Mouse (Mus musculus): ENCODE data around the gene Spem2.

The Spem2 gene

DNA sequence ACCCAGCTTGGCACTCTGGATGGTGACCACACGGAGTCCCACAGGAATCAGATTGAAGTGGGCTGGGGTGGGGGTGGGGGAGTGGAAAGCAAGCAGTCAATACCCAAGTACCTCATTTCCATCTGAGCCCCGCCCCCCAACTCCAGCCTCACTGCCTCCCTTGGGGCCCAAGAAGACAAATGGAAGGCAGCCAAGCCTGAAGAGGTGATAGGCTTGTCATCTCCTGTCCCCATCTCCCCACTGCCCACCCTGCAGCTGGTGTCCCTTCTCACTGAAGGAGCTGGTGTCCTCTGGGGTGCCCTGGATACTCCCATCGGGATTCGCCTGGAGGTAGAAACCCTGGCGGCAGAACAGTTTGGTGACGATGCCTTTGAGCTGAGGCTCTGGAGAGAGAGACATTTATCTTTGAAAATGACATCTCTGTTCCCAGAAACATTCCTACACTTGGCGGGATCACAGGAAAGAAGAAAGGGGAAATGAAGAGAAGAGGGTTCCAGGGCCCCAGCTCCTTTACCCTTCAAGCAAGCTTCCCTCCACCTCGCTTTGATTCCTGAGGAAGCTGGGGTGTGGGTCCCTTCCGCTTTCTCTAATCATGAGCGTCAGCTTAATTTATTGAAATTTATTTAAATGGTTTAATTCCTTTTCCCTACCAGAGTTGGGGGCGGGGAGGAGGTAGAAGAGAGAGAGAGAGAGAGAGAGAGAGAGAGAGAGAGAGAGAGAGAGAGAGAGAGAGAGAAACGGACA is 18.7 kb downstream of the Spem2 start:
- no peak for DNase-seq (ENCODE audit: low read depth, low spot score)

DNA sequence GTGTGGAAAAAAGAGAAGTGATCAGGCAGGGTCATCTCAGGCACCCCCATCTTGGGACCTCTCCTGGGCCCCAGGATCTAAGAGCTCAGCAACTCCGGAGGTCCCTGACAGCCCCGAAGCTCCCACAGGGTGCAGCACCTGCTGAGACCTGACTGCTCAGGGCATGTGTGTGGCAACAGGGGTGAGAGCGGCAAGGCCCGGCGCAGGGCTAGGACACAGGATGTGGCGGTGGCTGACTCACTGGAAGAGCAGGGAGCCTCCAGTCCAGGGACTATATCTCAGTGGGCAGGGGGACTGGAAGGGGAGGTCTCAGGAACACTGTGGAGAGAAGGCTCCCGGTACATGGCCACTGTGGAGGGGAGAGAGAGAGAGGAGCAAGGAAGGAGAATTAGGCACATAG is 20.3 kb downstream of the Spem2 start:
- DNase-seq (ENCODE audit: low read depth, low spot score) = peak; percentile 8

DNA sequence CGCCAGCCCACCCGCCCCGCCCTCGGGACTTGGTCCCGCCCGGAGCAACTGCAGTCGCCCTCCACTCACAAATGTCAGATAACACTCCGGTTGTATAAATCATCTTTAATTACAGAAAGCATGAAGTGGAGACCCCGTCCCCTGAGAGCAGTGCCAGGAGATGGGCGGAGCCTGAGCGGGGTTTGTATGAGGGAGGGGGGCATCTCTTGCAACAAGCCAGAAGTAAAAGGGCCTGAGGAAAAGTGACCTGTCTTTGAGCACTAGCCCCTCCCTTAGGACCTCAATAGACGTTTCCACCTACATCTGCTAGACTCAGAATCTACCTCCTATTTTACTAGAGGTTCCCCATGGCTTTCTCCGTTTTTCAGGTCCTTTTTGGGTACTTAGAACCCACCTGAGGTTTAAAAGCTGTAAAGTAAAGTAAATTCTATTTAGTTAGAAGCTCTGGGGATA is 22.3 kb downstream of the Spem2 start:
- DNase-seq (ENCODE audit: low read depth, low spot score) = no peak

DNA sequence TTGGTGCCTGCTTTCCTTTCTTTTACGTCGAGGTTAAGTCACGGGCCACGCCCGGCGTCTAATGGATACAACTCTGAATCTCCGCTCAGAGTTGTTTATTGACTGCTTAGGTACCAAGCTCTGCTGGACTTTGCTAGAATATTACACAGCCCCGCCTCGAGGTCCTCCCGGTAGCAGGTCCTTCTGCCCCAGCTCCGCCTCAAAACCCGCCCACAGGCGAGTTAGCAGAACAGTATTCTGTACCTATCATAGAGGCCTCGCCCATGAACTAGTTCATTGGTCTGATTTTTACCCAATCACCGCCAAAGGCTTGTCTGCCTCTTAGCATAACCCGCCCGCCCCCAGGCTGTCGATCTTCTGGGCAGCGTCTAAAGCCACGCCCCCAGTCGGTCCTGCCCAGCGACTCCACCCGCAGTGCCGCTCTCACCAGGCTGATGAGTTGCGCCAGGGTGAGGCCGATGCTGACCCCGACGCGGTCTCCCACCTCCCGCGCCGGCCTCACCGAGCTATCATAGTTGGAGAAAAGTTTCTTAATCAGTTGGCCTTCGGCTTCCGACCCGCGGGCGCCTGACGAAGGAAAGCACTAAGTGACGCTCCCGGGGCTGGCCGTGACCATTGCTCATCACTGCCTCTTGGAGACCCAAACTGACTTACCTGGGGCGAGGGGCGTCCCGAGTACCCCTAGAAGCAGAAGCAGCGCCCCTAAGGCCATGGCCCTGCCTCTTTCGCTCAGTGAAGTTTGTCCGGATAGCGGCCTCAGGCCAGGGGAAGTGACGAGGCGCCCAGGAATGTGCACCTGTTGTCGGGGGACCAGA is 22.9 kb downstream of the Spem2 start, which contains the start of gene Chrnb1:
Gene Chrnb1 (minus strand): TSS at position 776 of the 815 bp plus-strand sequence.
- peak; percentile 98 for DNase-seq (ENCODE audit: low read depth, low spot score)

DNA sequence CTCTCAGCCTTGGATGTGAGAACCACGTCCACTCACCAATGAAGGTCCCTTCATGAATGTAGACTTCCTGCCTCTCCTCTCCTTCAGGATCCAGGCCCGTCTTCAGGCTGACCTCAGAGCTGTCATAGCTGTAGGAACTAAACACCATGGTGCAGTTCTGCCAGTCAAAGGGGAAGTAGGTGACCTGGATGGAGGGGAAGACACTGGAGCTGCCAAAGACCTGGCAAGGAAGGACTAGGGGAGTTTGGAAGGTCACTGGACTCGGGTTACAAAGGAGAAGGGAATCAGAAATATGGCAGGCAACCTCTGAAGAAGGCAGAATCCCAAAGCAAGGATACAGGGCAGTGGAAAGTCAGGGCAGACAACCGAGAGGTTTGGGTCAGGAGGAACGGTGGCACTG is 24.8 kb downstream of the Spem2 start:
- no peak for DNase-seq (ENCODE audit: low read depth, low spot score)

DNA sequence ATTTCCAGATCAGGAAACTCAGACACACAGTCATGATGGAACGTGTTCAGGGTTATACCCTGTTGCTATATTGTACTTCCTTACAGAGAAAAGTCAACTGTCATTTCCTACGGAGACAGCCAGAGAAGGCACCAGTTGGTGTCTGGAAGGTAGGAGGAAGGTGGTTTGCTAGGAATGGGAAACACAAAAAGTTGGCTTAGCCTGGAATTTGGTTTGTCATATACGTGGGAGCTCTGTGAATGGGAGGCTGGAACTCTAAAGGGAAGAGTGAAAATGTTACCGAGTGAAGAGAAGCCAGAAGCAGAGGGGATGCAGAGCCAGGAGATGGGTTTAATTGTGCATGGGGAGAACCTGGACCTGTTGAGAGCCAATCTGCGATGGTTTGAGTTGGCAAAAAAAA is 26.8 kb downstream of the Spem2 start:
- no peak for DNase-seq (ENCODE audit: low read depth, low spot score)

DNA sequence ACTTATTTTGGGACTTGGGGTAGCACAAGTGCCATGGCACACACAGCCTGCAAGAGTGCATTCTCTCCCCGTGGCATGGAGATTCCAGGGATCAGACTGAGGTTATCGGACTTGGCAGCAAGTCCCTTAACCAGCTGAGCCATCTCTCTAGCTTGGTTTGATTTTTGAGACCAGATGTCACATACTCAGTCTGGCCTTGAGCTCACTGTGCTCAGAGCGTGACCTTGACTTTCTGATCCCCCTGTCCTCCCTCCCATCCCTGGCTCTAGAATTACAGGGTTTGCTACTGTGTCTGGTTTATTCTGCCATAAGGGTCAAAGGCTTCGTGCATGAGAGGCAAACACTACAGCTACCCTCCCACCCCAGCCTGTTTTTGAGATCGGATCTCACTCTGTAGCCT is 28.8 kb downstream of the Spem2 start:
- DNase-seq (ENCODE audit: low read depth, low spot score) = no peak

DNA sequence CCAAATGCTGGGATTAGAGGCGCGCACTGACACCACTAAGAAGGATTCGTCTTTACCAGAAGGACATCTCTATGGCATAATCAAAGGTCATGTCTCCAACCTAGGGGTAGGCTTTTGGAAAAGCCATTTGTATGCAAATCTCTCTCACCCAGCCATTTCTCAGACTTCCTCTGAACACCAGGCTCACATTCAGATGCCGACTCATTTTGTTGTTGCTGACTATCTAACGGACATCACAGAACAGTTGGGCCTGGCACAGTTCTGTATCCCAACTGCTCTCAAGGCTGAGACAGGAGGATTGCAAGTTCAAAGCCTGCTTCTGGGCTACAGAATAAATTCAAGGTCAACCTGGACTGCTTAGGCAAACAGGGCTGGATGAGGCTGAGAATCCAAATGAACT is 31.0 kb downstream of the Spem2 start:
- DNase-seq (ENCODE audit: low read depth, low spot score) = no peak

DNA sequence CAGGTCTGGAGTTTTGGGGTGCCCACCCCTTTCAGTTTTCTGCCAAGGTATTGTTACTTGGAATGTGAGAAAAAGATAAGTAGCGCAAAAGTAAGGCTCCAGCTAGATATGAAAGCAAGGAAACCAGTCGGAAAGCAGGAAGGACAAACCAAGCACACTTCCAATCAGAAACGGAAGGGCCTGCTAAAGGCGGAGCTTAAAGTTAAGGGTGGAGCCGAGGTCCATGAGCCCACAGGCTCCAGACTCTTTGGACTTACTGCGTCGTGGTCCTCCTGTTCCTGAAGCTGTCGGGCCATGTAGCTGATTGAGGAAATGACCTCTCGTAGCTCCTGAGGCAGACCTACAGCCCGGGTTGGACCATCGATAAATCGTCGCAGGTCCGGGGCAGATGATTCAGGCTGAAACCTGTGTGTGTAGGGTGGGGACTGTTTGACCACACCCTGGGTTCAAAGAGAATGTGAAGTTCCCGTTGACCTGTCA is 33.4 kb downstream of the Spem2 start:
- no peak for DNase-seq (ENCODE audit: low read depth, low spot score)

DNA sequence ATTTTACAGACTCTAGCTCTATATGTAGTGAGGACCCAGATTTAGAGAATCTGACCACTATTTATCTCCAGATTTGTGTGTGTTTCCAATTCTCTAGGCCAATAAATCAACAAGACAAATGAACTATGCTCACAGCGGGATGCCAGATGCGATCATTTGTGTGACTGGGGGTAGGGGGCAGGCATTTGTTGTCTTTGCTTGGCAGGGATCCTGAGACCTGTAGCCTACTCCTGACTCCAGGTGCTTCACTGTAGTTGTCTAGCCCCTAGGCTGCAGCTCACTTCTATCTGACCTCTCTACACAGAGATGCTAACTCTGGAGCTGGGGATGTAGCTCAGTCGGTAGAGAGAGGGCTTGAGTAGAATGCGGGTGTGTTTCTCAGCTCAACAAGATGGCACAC is 36.4 kb downstream of the Spem2 start:
- no peak for DNase-seq (ENCODE audit: low read depth, low spot score)

DNA sequence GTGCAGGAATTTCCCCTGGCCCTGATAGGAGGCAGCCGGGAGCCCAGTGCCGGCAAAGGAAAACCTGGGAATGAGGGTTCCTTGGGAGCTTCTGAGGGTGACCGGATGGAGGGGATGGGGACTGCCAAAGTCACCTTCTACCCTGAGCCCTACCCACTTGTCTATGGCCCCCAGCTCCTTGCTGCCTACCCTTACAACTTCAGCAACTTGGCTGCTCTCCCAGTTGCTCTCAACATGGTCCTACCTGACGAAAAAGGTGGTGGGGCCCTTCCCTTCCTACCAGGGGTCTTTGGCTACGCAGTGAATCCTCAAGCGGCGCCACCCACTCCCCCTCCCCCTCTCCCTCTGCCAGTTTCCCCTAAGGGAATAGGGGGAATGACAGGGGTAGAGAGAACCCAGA is 39.3 kb downstream of the Spem2 start:
- DNase-seq (ENCODE audit: low read depth, low spot score) = no peak

DNA sequence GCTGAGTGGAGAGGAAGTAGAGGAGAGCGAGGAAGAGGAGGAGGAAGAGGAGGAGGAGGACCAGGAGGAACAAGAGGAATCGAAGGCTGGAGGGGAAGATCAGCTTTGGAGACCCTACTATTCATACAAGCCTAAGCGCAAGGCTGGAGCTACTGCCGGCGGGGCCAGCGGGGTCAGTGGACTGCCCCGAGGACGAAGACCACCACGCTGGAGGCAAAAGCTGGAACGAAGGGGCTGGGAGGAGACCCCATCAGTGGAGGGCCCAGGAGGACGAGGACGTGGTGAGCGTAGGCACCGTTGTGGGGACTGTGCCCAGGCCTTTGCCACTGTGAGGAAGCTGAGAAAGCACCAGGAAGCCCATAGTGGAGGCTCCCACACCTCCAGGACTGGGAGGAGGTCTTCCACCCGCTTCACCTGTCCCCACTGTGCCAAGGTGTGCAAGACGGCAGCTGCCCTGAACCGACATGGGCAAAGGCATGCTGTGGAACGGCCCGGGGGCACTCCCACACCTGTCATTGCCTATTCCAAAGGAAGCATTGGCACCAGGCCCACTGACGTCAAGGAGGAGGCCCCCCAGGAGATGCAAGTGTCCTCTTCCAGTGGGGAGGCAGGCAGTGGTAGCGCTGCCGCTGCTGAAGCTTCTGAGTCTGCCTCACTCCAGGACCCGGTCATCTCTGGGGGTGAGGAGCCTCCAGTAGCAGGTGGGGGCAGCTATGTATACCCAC is 39.8 kb downstream of the Spem2 start:
- DNase-seq (ENCODE audit: low read depth, low spot score) = no peak

DNA sequence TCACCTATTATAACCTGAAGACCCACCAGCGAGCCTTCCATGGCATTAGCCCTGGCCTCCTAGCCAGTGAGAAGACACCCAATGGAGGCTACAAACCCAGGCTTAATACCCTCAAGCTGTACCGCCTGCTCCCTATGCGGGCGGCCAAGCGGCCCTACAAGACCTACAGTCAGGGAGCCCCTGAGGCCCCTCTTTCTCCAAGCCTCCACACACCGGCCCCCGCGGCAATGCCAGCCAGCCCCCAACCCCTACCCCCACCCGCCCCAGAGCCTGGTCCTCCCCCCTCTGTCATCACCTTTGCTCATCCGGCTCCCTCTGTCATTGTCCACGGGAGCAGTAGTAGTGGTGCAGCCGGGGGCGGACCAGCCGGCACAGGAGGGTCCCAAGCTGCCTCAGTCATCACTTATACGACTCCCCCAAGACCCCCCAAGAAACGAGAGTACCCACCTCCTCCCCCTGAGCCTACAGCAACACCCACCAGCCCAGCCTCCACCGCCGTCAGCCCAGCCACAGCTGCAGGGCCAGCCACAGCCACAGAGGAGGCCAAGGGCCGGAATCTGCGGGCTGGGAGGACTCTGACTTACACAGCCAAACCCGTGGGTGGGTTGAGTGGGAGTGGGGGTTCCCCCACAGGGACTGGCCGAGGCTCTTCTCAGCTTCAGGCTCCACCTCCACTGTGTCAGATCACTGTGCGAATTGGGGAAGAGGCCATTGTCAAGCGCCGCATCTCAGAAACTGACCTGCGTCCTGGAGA is 40.6 kb downstream of the Spem2 start:
- DNase-seq (ENCODE audit: low read depth, low spot score) = no peak

DNA sequence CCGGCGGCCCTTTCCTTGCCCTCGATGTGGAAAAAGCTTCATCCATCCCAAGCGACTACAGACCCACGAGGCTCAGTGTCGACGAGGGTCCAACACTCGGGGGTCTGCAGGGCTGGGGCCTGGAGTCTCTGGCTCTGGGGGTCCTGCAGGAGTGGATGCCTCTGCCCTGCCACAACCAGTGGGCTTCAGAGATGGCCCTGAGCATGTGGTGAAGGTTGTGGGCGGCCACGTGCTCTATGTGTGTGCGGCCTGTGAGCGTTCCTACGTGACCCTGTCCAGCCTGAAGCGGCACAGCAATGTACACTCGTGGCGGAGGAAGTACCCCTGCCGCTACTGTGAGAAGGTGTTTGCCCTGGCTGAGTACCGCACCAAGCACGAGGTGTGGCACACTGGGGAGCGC is 41.8 kb downstream of the Spem2 start:
- DNase-seq (ENCODE audit: low read depth, low spot score) = no peak

DNA sequence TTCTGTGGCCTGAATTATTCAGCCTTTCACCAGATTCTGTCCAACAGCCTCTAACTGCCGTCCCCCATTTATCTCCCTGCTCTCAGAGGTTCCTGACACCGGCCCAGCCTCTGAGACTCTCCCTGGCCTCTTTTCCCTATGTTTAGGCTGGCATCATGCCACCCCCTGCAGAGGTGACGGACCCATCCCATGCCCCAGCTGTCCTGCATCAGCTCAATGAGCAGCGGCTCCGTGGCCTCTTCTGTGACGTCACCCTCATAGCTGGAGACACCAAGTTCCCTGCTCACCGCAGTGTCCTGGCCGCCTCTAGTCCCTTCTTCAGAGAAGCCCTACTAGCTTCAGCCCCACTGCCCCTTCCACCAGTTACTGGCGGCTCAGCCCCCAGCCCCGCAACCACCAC is 42.5 kb downstream of the Spem2 start:
- DNase-seq (ENCODE audit: low read depth, low spot score) = no peak

DNA sequence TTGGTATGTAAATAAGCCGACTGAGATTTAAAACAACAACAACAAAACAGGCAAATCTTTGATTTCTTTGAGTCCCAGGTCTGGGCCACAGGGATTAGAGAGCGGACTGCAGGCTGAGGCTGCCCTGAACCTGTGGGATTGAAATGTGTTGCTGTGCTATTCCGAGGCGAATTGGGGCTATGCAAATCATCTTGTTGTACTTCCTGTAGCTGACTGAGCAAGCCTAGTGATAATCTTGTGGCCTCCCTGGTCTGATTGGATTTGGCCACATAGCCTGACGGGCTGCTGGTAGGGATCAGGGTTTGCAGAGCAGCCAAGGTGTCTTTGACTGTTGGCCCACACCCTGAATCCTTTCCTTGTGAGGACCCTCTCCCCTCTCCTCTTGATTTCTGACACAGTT is 43.3 kb downstream of the Spem2 start:
- DNase-seq (ENCODE audit: low read depth, low spot score) = no peak

DNA sequence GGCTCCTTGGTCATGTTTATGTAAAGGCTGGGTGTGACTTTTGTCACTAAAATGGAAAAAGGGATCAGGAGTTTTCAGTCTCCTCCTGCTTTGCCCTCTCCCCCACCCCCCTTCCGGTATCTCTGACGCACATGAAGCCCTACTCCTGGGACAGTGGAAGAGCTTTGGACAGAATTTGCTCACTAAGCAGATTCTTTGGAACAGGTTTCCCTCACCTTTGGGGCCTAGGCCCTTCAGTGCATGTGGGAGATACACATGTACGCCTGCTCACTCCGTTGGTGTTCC is 50.7 kb downstream of the Spem2 start:
- no peak for DNase-seq (ENCODE audit: low read depth, low spot score)

DNA sequence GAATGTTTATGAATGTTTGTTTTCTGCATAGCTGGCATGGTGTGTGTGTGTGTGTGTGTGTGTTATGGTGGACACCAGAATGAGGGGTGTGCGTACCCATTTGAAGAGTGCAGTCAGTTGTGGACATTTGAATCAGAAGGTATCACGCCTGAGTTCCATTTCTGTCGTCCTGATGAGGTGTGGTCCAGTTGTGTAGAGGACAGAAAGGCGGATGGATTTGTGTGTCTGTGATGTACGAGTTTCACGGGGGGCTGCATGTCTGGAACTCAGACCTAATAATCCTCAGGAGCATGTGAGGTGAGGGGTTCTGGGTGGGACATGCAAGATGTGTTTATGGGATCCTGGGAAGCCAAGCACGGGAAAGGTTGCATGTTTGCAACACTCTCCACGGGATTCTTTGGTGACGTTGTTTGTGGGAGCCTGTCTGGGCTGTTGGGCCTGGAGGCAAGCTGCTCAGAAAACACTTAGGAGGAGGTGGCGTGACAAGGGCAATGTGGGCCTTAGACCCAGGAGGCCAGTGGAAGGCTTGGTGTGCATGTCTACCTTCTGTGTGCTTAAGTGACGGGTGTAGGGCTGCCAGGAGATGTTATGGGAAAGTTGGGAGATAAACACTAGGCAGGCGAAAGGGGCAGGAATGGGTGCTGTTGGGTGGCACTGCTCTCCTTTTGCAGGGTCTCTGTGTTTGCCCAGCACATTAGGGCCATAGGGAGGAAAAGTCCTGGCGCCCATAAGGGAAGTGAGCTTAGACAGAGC is 51.2 kb downstream of the Spem2 start:
- DNase-seq (ENCODE audit: low read depth, low spot score) = no peak

All from 3T3-L1 (cell line).